Mouse (Mus musculus): ENCODE measurements around the gene Mif. TPM values are rescaled to one million over a fixed set of nuclear protein-coding genes. Genes with fewer than 3 reads are reported as not detected.

The Mif gene
- total RNA-seq, 1 experiment from 2014 or later: 54.1 TPM

- no peak for ATAC-seq (ENCODE audit: extremely low read depth, insufficient number of reproducible peaks, low FRiP score, poor library complexity, severe bottlenecking)
Observed at GRCm38 (mm10) chr10:75822443-75822842, 37.6 kb downstream of the Mif start, which contains the start of gene Gstt4. Gene Gstt4, minus strand, starts transcription at chr10:75822543.

GRCm38 (mm10) chr10:75819882-75820281 is 40.2 kb downstream of the Mif start:
- no peak for ATAC-seq (ENCODE audit: extremely low read depth, insufficient number of reproducible peaks, low FRiP score, poor library complexity, severe bottlenecking)

- no peak for ATAC-seq (ENCODE audit: extremely low read depth, insufficient number of reproducible peaks, low FRiP score, poor library complexity, severe bottlenecking)
Observed at GRCm38 (mm10) chr10:75818641-75819040, 41.4 kb downstream of the Mif start.

Other genes with a start within 250 kb of the Mif start
- gene Susd2, start 216.2 kb downstream of the Mif start, total RNA-seq (2017): 0.47 and 0.74 TPM in 2 replicates
- 43.8 and 44.3 TPM in 2 replicates for gene Cabin1, start 95.9 kb downstream of the Mif start, total RNA-seq (2017)
- 16.6 and 25.1 TPM in 2 replicates for gene Ddt, start 86.8 kb downstream of the Mif start, total RNA-seq (2017)
- not detected in 2 replicates for gene Gm20441, start 79.3 kb downstream of the Mif start, total RNA-seq (2017)
- 0.37 TPM in 1 of 2 replicates, not detected in the other for gene Gstt3, start 78.8 kb downstream of the Mif start, total RNA-seq (2017)
- gene Gstt1, start 61.7 kb downstream of the Mif start, total RNA-seq (2017): not detected in 2 replicates
- not detected in 2 replicates for gene Gstt4, start 37.7 kb downstream of the Mif start, total RNA-seq (2017)
- 9.1 and 16.6 TPM in 2 replicates for gene Gstt2, start 22.8 kb downstream of the Mif start, total RNA-seq (2017)
- 1.2 and 2.0 TPM in 2 replicates for gene Derl3, start 33.2 kb upstream of the Mif start, total RNA-seq (2017)
- gene Smarcb1, start 61.4 kb upstream of the Mif start, total RNA-seq (2017): 45.7 and 54.5 TPM in 2 replicates
- gene Chchd10, start 72.9 kb upstream of the Mif start, total RNA-seq (2017): 66.8 and 75.6 TPM in 2 replicates
- gene Mmp11, start 76.3 kb upstream of the Mif start, total RNA-seq (2017): 1.5 and 2.0 TPM in 2 replicates
- gene Gm867, start 80.4 kb upstream of the Mif start, total RNA-seq (2017): 0.81 TPM in 1 of 2 replicates, not detected in the other
- 76.5 and 79.1 TPM in 2 replicates for gene Vpreb3, start 82.8 kb upstream of the Mif start, total RNA-seq (2017)
- gene Gm5134, start 94.3 kb upstream of the Mif start, total RNA-seq (2017): 0.37 and 0.81 TPM in 2 replicates
- 6.1 and 10.6 TPM in 2 replicates for gene Zfp280b, start 172.4 kb upstream of the Mif start, total RNA-seq (2017)